Mouse (Mus musculus) forebrain, postnatal 0 days (tissue): ENCODE data around the gene 2610002M06Rik. TPM values are rescaled to one million over a fixed set of nuclear protein-coding genes. Genes with fewer than 3 reads are reported as not detected.

Experiments
- ATAC-seq: fragments of 200-750 bp; cut with Nextera tagmentation; 2 replicates; pipeline ENCODE4 v1.8.0; 2017; ENCODE audit warnings: mild to moderate bottlenecking, moderate library complexity
- DNase-seq: peaks from one replicate; pipeline ENCODE4 v3.0.0-alpha.2; 2015
- H3K27ac ChIP-seq: fragments of 300-500 bp; sonication (generic); 2 replicates; pipeline ENCODE4 v1.5.1; 2014; ENCODE audit warnings: low read depth, mild to moderate bottlenecking, antibody characterized with exemption, low read length, moderate library complexity, mixed read lengths
- H3K27me3 ChIP-seq: fragments of 300-500 bp; sonication (generic); 2 replicates; pipeline ENCODE4 v1.6.1; 2014; ENCODE audit warnings: mild to moderate bottlenecking, low read length, mixed read lengths; ENCODE audit not compliant: insufficient read depth
- H3K36me3 ChIP-seq: fragments of 300-500 bp; sonication (generic); 2 replicates; pipeline ENCODE4 v1.6.1; 2014; ENCODE audit warnings: mild to moderate bottlenecking, moderate library complexity; ENCODE audit not compliant: insufficient read depth
- H3K4me1 ChIP-seq: fragments of 300-500 bp; sonication (generic); 2 replicates; pipeline ENCODE4 v1.6.1; 2014; ENCODE audit warnings: antibody characterized with exemption; ENCODE audit not compliant: insufficient read depth
- H3K4me2 ChIP-seq: fragments of 300-500 bp; sonication (generic); 2 replicates; pipeline ENCODE4 v1.6.1; 2014; ENCODE audit warnings: low read depth, mild to moderate bottlenecking, moderate library complexity
- H3K4me3 ChIP-seq: fragments of 300-500 bp; sonication (generic); 2 replicates; pipeline ENCODE4 v1.5.1; 2014; ENCODE audit warnings: low read depth, low read length, mixed read lengths
- H3K9ac ChIP-seq: fragments of 300-500 bp; sonication (generic); 2 replicates; pipeline ENCODE4 v1.6.1; 2014; ENCODE audit warnings: mild to moderate bottlenecking
- H3K9me3 ChIP-seq: fragments of 300-500 bp; sonication (generic); 2 replicates; pipeline ENCODE4 v1.6.1; 2016; ENCODE audit warnings: low read length
- CTCF ChIP-seq: sonication (generic); IDR thresholded peaks from 2 replicates; pipeline ENCODE4 v1.5.1; 2016; ENCODE audit warnings: antibody characterized with exemption, control low read depth, low read depth
- WGBS: fragments of 180-500 bp; shearing (Covaris S2); extraction: QIAGEN DNeasy Blood & Tissue Kit; methylation state at CpG from one replicate; pipeline ENCODE4 v1.1.7; 2014; 5-methylcytosine and 5-hydroxymethylcytosine counted together
- polyA plus RNA-seq: library from polyadenylated mRNA; unstranded; fragments of >200 nt; fragmentation: Nextera tagmentation; extraction: Ambion mirVana; gene quantifications from 2 replicates; pipeline ENCODE4 v1.2.1, GENCODE M21; 2015
- total RNA-seq: library from RNA; depleted of rRNA; stranded (reverse); fragments of >200 nt; gene quantifications from 2 replicates; pipeline ENCODE4 v1.2.3, GENCODE M21; 2014; rRNA removed

The 2610002M06Rik gene
- total and polyA plus RNA-seq, 2 experiments from 2014 or later, result 17.1 to 33.3 TPM

DNA sequence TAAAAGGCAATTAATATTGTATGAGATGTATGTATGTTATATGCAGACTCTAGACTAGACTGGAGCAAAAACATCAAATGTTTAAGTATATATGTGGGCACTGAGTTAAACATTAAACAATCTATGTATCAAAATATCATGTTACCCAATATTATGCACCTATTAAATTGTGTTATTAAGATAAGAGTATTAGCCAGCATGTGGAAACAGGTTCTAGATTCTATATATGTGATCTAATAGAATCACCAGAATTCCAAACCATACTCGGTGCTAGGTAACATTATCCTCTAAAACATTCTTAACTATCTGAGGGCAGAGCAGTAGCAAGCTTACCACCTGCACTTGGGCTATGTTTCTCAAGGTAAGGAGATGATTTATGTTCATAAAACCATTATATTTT, 23.8 kb downstream of the 2610002M06Rik start, which contains the start of gene Tent5d:
Gene Tent5d (plus strand): TSS at position 301 of the 400 bp plus-strand sequence.
- no peak for TF ChIP-seq CTCF

DNA sequence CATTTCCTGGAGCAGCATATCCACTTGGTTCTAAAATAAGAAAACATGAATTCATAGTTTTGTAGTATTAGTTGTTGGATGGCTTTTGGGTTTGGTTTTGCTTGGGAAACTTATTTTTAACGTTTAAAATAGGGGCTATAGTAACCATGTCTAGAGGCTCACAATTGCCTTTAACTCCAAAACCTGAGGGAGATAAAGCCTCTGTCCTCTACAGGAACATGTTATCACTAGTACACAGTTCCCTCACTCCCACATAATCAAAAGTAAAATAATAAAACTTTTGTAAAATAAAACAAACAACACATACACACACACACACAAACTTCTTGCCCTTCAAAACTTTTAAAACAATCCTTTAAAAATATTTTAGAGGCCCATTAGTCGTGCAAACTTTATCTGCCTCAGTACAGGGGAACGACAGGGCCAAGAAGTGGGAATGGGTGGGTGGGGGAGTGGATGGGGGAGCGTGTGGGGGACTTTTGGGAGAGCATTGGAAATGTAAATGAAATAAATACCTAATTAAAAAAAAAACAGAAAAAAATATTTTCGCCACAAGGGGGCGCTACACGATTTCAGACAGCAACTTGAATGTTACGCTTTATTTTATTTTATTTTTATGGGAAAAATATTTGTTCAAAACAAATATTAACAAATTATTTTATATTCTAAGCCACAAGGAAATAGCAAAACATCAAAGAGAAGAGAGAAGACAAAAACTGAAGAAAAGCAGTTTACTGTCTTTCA, 25.2 kb downstream of the 2610002M06Rik start:
- Histone ChIP-seq H3K4me3 (no peak overlapping the region), H3K27me3 (no peaks in the 10 kb centered on the region), H3K9me3 (no peaks in the 10 kb centered on the region), H3K4me1 (no peaks in the 10 kb centered on the region), H3K36me3 (no peaks in the 10 kb centered on the region; the same call in 1 of the 2 replicates), H3K27ac (no peak overlapping the region), H3K4me2 (no peak overlapping the region), H3K9ac (no peak overlapping the region)
- ATAC-seq (no peak), DNase-seq (no peak)
- no peak for TF ChIP-seq CTCF
- 27% methylated on average over 8 of the region's 8 CpGs for WGBS

More for the DNA sequence above, 23.8 kb downstream of the 2610002M06Rik start, which contains the start of gene Tent5d:
- Histone ChIP-seq H3K4me3 (no peak within 1 kb of the TSS), H3K4me2 (no peak within 1 kb of the TSS), H3K27me3 (no peaks in the 10 kb centered on the region), H3K9ac (no peak within 1 kb of the TSS), H3K27ac (no peak within 1 kb of the TSS), H3K9me3 (no peaks in the 10 kb centered on the region), H3K4me1 (no peaks in the 10 kb centered on the region), H3K36me3 (no peaks in the 10 kb centered on the region; the same call in 1 of the 2 replicates)
- DNase-seq (no peak), ATAC-seq (no peak)
- WGBS, result 95% methylated on average over 1 of the region's 1 CpGs

DNA sequence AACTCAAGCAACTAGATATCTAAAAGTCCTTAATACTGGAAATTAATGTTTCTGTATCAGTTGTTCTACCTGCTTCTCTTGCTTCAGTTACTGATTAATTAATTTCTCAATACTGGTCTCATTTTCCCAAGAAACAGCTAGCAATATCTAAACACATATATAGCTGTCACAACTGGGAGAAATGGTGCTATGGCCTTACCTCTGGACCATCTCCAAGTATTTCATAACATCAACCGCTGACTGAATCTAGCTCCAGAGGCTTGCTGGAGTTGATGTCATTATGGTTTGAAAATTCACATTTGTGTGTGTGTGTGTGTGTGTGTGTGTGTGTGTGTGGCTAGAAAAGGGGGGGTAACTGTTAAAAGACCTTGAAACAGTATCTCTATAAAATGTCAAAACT, 26.0 kb downstream of the 2610002M06Rik start:
- H3K27me3 ChIP-seq, result no peaks in the 10 kb centered on the region
- H3K9me3 ChIP-seq, result no peaks in the 10 kb centered on the region
- no peak for TF ChIP-seq CTCF
- H3K4me1 ChIP-seq, result no peaks in the 10 kb centered on the region
- H3K4me2 ChIP-seq, result no peak overlapping the region
- 93% methylated on average over 1 of the region's 1 CpGs for WGBS
- no peak overlapping the region for H3K4me3 ChIP-seq
- H3K9ac ChIP-seq, result no peak overlapping the region
- no peak for DNase-seq
- no peaks in the 10 kb centered on the region; the same call in 1 of the 2 replicates for H3K36me3 ChIP-seq
- no peak overlapping the region for H3K27ac ChIP-seq
- ATAC-seq, result no peak

DNA sequence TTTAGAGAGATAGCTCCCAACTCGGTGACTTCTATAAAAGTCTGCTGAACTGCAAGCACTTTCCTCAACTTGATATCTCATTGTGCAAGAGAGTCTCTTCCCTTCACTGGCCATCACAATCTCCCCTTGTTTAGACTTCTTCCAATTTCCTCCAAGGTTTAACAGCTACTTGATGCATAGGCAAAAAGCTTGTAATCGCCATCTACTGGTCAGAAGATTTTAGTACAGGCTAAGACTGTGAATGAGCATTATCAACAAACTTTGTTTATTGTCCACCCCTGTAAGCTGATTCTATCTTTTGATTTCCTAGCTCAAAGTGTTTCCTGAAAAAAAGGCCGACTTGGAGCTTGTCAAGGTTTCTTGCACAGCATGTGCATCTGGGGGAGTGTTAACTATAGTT, 48.2 kb downstream of the 2610002M06Rik start:
- no peak overlapping the region for H3K27ac ChIP-seq
- TF ChIP-seq CTCF, result peak; percentile 43
- no peaks in the 10 kb centered on the region for H3K27me3 ChIP-seq
- H3K9me3 ChIP-seq, result no peaks in the 10 kb centered on the region
- ATAC-seq (no peak), DNase-seq (peak; percentile 0)
- WGBS, result 22% methylated on average over 3 of the region's 3 CpGs
- H3K36me3 ChIP-seq, result no peaks in the 10 kb centered on the region
- H3K9ac ChIP-seq, result no peak overlapping the region
- H3K4me3 ChIP-seq, result no peak overlapping the region
- no peaks in the 10 kb centered on the region for H3K4me1 ChIP-seq
- H3K4me2 ChIP-seq, result no peak overlapping the region

Other genes starting within 250 kb of the 2610002M06Rik start
- gene Tbx22, start 148.4 kb downstream of the 2610002M06Rik start, total RNA-seq, result 0.15 TPM in 1 of 2 replicates, not detected in the other
- 0.06 and 0.08 TPM in 2 replicates for gene Tbx22, start 148.4 kb downstream of the 2610002M06Rik start, polyA plus RNA-seq
- gene Tent5d, start 23.7 kb downstream of the 2610002M06Rik start, total RNA-seq, result 1.1 TPM in 1 of 2 replicates, not detected in the other
- 0.10 and 0.29 TPM in 2 replicates for gene Tent5d, start 23.7 kb downstream of the 2610002M06Rik start, polyA plus RNA-seq
- gene Gm732, start 132.1 kb upstream of the 2610002M06Rik start, total RNA-seq, result not detected in 2 replicates
- gene Gm732, start 132.1 kb upstream of the 2610002M06Rik start, polyA plus RNA-seq, result not detected in 2 replicates